Mouse (Mus musculus): Measurements from ENCODE around the gene Prkag2. TPM values are rescaled to one million over a fixed set of nuclear protein-coding genes. Genes with fewer than 3 reads are reported as not detected.

The Prkag2 gene
- total RNA-seq, 2 experiments from 2014 or later = 9.0 to 14.9 TPM

- intact Hi-C loops (cut with DNase I) = loop anchor here (2.0 to 10.0 kb wide), 2 partner anchors 108 to 228 kb away; no protein-coding TSS in a partner anchor
- peak in 1 of 2 experiments; percentile 33 for DNase-seq
Measured at GRCm38 (mm10) chr5:24902835-24903234, 197.6 kb downstream of the Prkag2 start.

GRCm38 (mm10) chr5:24895606-24896005 is 204.8 kb downstream of the Prkag2 start:
- intact Hi-C loops (cut with DNase I) = no loop called here
- no peak for DNase-seq

- DNase-seq = no peak
- intact Hi-C loops (cut with DNase I) = no loop called here
Measured at GRCm38 (mm10) chr5:24894814-24895213, 205.6 kb downstream of the Prkag2 start.

- DNase-seq = no peak
- intact Hi-C loops (cut with DNase I) = no loop called here
Measured at GRCm38 (mm10) chr5:24892461-24892860, 208.0 kb downstream of the Prkag2 start.

GRCm38 (mm10) chr5:24889860-24890259 is 210.6 kb downstream of the Prkag2 start:
- DNase-seq = no peak
- intact Hi-C loops (cut with DNase I) = no loop called here

GRCm38 (mm10) chr5:24888874-24889591 is 211.4 kb downstream of the Prkag2 start:
- intact Hi-C loops (cut with DNase I) = no loop called here
- no peak for DNase-seq

- intact Hi-C loops (cut with DNase I) = no loop called here
- DNase-seq = no peak
Measured at GRCm38 (mm10) chr5:24887271-24887670, 213.2 kb downstream of the Prkag2 start.

- intact Hi-C loops (cut with DNase I) = no loop called here
- no peak for DNase-seq
Measured at GRCm38 (mm10) chr5:24878713-24879112, 221.7 kb downstream of the Prkag2 start.

- intact Hi-C loops (cut with DNase I) = no loop called here
- DNase-seq = no peak
Measured at GRCm38 (mm10) chr5:24877836-24878624, 222.4 kb downstream of the Prkag2 start.

GRCm38 (mm10) chr5:24876653-24877052 is 223.8 kb downstream of the Prkag2 start:
- intact Hi-C loops (cut with DNase I) = no loop called here
- DNase-seq = no peak

GRCm38 (mm10) chr5:24874111-24874510 is 226.3 kb downstream of the Prkag2 start:
- intact Hi-C loops (cut with DNase I) = no loop called here

GRCm38 (mm10) chr5:24873221-24873620 is 227.2 kb downstream of the Prkag2 start:
- no peak for DNase-seq
- intact Hi-C loops (cut with DNase I) = no loop called here

More at GRCm38 (mm10) chr5:24874111-24874510, 226.3 kb downstream of the Prkag2 start:
- DNase-seq = no peak

GRCm38 (mm10) chr5:24871276-24871675 is 229.2 kb downstream of the Prkag2 start:
- intact Hi-C loops (cut with DNase I) = no loop called here
- no peak for DNase-seq

- intact Hi-C loops (cut with DNase I) = no loop called here
- DNase-seq = no peak
Measured at GRCm38 (mm10) chr5:24869796-24870289, 230.6 kb downstream of the Prkag2 start.

- DNase-seq = no peak
- intact Hi-C loops (cut with DNase I) = no loop called here
Measured at GRCm38 (mm10) chr5:24863804-24864203, 236.6 kb downstream of the Prkag2 start.

GRCm38 (mm10) chr5:24861449-24861930 is 239.0 kb downstream of the Prkag2 start:
- DNase-seq = no peak
- intact Hi-C loops (cut with DNase I) = no loop called here

- DNase-seq = no peak
- intact Hi-C loops (cut with DNase I) = no loop called here
Measured at GRCm38 (mm10) chr5:24860635-24861448, 239.6 kb downstream of the Prkag2 start.

- intact Hi-C loops (cut with DNase I) = no loop called here
- DNase-seq = no peak
Measured at GRCm38 (mm10) chr5:24859771-24860540, 240.5 kb downstream of the Prkag2 start.

- DNase-seq = no peak
- intact Hi-C loops (cut with DNase I) = no loop called here
Measured at GRCm38 (mm10) chr5:24854827-24855600, 245.4 kb downstream of the Prkag2 start.
